Mouse (Mus musculus): ENCODE results near the gene Icmt.

GRCm38 (mm10) chr4:152340584-152341284 is 43.7 kb downstream of the Icmt start:
- TF ChIP-seq MYOG (IDR thresholded peaks at IDR 0.05; ENCODE audit: control insufficient read depth in 1 of 3, insufficient read depth in 1 of 3, insufficient read length in 2 of 3, low read depth in 2 of 3) = no peak
- TF ChIP-seq REST (IDR thresholded peaks at IDR 0.05; ENCODE audit: insufficient read depth, insufficient read length) = no peak
- TF ChIP-seq USF1 (IDR thresholded peaks at IDR 0.05; ENCODE audit: low read depth) = no peak
- TF ChIP-seq POLR2A (IDR thresholded peaks at IDR 0.05; ENCODE audit: insufficient read length, low read depth) = no peak
- TF ChIP-seq MAX (IDR thresholded peaks at IDR 0.05; ENCODE audit: low read depth) = no peak

All from myocyte (in vitro differentiated cells).